In the genomic region with DNA sequence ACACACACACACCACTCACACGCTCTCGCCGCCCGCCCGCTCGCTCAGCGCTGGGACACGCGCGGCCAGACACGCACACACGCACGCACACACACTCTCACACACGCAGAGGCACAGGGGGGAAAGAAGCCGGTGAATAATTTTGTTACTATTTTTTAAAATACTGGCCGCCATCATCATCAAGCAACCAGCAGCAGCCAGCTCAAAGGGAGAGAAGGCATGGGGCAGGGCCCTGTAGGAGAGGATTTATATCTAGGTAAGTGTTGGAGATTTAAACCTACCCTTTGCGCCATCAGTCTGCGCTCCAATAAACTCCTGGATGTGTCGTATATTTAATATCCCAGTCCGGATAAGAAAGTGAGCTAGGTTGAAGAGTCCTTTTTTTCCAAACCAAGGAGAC, we compare ENCODE assay signal across 9 mouse cellular contexts. TPM values are rescaled to one million over a fixed set of nuclear protein-coding genes. Genes with fewer than 3 reads are reported as not detected.
A peak's percentile ranks its signal among the peaks of the same experiment; 100 is the strongest.
DNase-seq lines count a peak whose midpoint lies in the region; ATAC-seq and TF ChIP-seq lines count a peak whose summit lies in the region.
"Had no signal": no experiment of that assay in that cellular context is flagged by ENCODE, and none has a peak within 500 bp of the region (broad histone marks: within the 10 kb centered on the region; RNA-seq: fewer than 3 reads in every experiment).

No protein-coding gene starts in this region.

- ATAC-seq in heart, embryonic 11.5 days (replicated peaks; ENCODE audit: insufficient number of reproducible peaks, low FRiP score, low TSS enrichment), result no peak
- ATAC-seq in liver, embryonic 12.5 days, result no peak
- ATAC-seq in neural tube, embryonic 15.5 days (ENCODE audit: low FRiP score), result no peak

- peaks cover 11% of the 10 kb centered on the region for H3K4me1 ChIP-seq in heart, embryonic 11.5 days (ENCODE audit: control insufficient read depth, insufficient read depth, low read length)
- peaks cover 8% of the 10 kb centered on the region for H3K4me1 ChIP-seq in liver, embryonic 12.5 days
- peaks cover 55% of the 10 kb centered on the region for H3K4me1 ChIP-seq in neural tube, embryonic 15.5 days

- intact Hi-C loops in heart, postnatal 36 days (cut with DNase I), result loop anchor here (2.0 kb wide), 1 partner anchor 550 kb away; no protein-coding TSS in a partner anchor

- no peaks in the 10 kb centered on the region for H3K27me3 ChIP-seq in heart, embryonic 11.5 days (ENCODE audit: control insufficient read depth, insufficient read depth, low read length)
- H3K27me3 ChIP-seq in liver, embryonic 12.5 days (replicated peaks), result peaks cover 100% of the 10 kb centered on the region
- 0 out of 2 replicates have a peak, but pooled peaks cover 1% of the 10 kb centered on the region for H3K27me3 ChIP-seq in neural tube, embryonic 15.5 days (replicated peaks)

- WGBS in heart, embryonic 11.5 days (ENCODE audit: insufficient replicate concordance), result 0% methylated on average over 20 of the region's 20 CpGs
- 13% methylated on average over 19 of the region's 20 CpGs for WGBS in liver, embryonic 12.5 days (ENCODE audit: insufficient replicate concordance)
- 0% methylated on average over 20 of the region's 20 CpGs for WGBS in neural tube, embryonic 15.5 days

- no peak for TF ChIP-seq CTCF in brain, embryonic 14.5 days (IDR thresholded peaks at IDR 0.05; ENCODE audit: borderline replicate concordance, extremely low read depth, insufficient read depth, insufficient read length)

- H3K4me3 ChIP-seq in heart, embryonic 11.5 days (ENCODE audit: low read depth, low read length), result peak overlapping the region; percentile 63
- peak overlapping the region; percentile 59 for H3K4me3 ChIP-seq in liver, embryonic 12.5 days
- H3K4me3 ChIP-seq in neural tube, embryonic 15.5 days (replicated peaks), result peak overlapping the region; percentile 61

- peak overlapping the region; percentile 99 for H3K9ac ChIP-seq in heart, embryonic 11.5 days (ENCODE audit: low read depth, low read length)
- H3K9ac ChIP-seq in liver, embryonic 12.5 days, result no peak overlapping the region; the same call in 1 of the 2 replicates
- peak overlapping the region; percentile 57 for H3K9ac ChIP-seq in neural tube, embryonic 15.5 days (replicated peaks)

- peak overlapping the region; percentile 98 for H3K27ac ChIP-seq in heart, embryonic 11.5 days (ENCODE audit: low read depth, low read length)
- H3K27ac ChIP-seq in liver, embryonic 12.5 days, result peak overlapping the region; percentile 56; the same call in 1 of the 2 replicates
- peak overlapping the region; percentile 94 for H3K27ac ChIP-seq in neural tube, embryonic 15.5 days (replicated peaks)
- H3K27ac ChIP-seq: macrophage had no signal

- H3K4me2 ChIP-seq in heart, embryonic 11.5 days, result peak overlapping the region; percentile 91
- H3K4me2 ChIP-seq in liver, embryonic 12.5 days, result peak overlapping the region; percentile 68
- H3K4me2 ChIP-seq in neural tube, embryonic 15.5 days, result peak overlapping the region; percentile 81

- TF ChIP-seq POLR2A in brain, embryonic 14.5 days (IDR thresholded peaks at IDR 0.05; ENCODE audit: borderline replicate concordance, extremely low read depth, insufficient read depth, insufficient read length, poor library complexity, severe bottlenecking), result no peak

- no peaks in the 10 kb centered on the region for H3K36me3 ChIP-seq in heart, embryonic 11.5 days (ENCODE audit: control insufficient read depth, insufficient read depth, low read length)
- no peaks in the 10 kb centered on the region for H3K36me3 ChIP-seq in liver, embryonic 12.5 days
- H3K36me3 ChIP-seq in neural tube, embryonic 15.5 days, result no peaks in the 10 kb centered on the region

- no peaks in the 10 kb centered on the region for H3K9me3 ChIP-seq in heart, embryonic 11.5 days (replicated peaks; ENCODE audit: control insufficient read depth, low read length)
- no peaks in the 10 kb centered on the region for H3K9me3 ChIP-seq in liver, embryonic 12.5 days (replicated peaks)
- no peaks in the 10 kb centered on the region for H3K9me3 ChIP-seq in neural tube, embryonic 15.5 days (replicated peaks)

- DNase-seq in heart, postnatal 4 days, result no peak
- DNase-seq in brain, embryonic 14.5 days (ENCODE audit: low read depth), result peak; percentile 78
- DNase-seq in heart, postnatal 36 days, result peak; percentile 31 to 65
- DNase-seq in T-cell, adult 2 months (ENCODE audit: low spot score), result no peak
- DNase-seq in c-Kit-positive CD71-positive TER-119-positive erythroid progenitor cells, embryonic 14.5 days (ENCODE audit: low spot score), result no peak

RNA-seq across cellular contexts. Expression of a gene that starts 1.1 kb away (rescaled TPM):
- polyA plus RNA-seq in heart, embryonic 11.5 days (2014; fragmentation: Nextera tagmentation; extraction: Ambion mirVana), result 50.5 and 59.8 TPM in 2 replicates
- 10 to 100 TPM; 33.2 to 36.6 TPM for total RNA-seq in heart, postnatal 4 days (2021)
- 134 and 209 TPM in 2 replicates for polyA plus RNA-seq in brain, embryonic 14.5 days (2012; rRNA removed)
- 10 to 100 TPM; 20.8 to 27.4 TPM for total RNA-seq in heart, postnatal 36 days (2021)
- polyA plus RNA-seq in liver, embryonic 12.5 days (2016; fragmentation: Nextera tagmentation; extraction: Ambion mirVana), result 5.9 and 6.0 TPM in 2 replicates
- polyA plus RNA-seq in neural tube, embryonic 15.5 days (2015; fragmentation: Nextera tagmentation; extraction: Ambion mirVana), result 74.4 and 95.5 TPM in 2 replicates
- polyA plus RNA-seq: macrophage had no signal

Comparison
In these comparisons a context has a peak if more than half of its experiments do, and no peak if none do; other contexts are left out.
1. DNase-seq: peak in brain, embryonic 14.5 days (single experiment) and heart, postnatal 36 days (2 of 2); none in heart, postnatal 4 days (single experiment), T-cell, adult 2 months (single experiment) and c-Kit-positive CD71-positive TER-119-positive erythroid progenitor cells, embryonic 14.5 days (single experiment).
2. Peak in every context shown above with its lines, with median percentiles within 50 percentile points of each other: H3K27ac ChIP-seq, H3K4me2 ChIP-seq and H3K4me3 ChIP-seq.